ENCODE assay signal across 8 mouse cellular contexts in genomic region chr5:123227762-123228523, GRCm38 (mm10). TPM values are rescaled to one million over a fixed set of nuclear protein-coding genes. Genes with fewer than 3 reads are reported as not detected.
DNase-seq lines count a peak whose midpoint lies in the region; ATAC-seq and TF ChIP-seq lines count a peak whose summit lies in the region.

No protein-coding gene starts in this region.

- intact Hi-C loops in heart, postnatal 36 days (cut with DNase I), result no loop called here

- TF ChIP-seq CTCF in G1E (IDR thresholded peaks at IDR 0.05; ENCODE audit: low read depth, low read length), result no peak
- no peak for TF ChIP-seq CTCF in layer of hippocampus, adult 2 months (conservative IDR thresholded peaks at IDR 0.05)
- TF ChIP-seq CTCF in lung, embryonic 14.5 days (IDR thresholded peaks at IDR 0.05; ENCODE audit: low read depth), result no peak
- TF ChIP-seq CTCF in olfactory bulb, adult 2 months (IDR thresholded peaks at IDR 0.05; ENCODE audit: insufficient read depth, low read depth, low read length), result no peak
- TF ChIP-seq CTCF in thymus, adult 2 months (IDR thresholded peaks at IDR 0.05; ENCODE audit: borderline replicate concordance, control insufficient read depth, extremely low read depth, insufficient read depth, low read length, poor library complexity), result 0 out of 2 replicates have a peak, but pooled peaks have one; percentile 31

- DNase-seq in G1E (ENCODE audit: low spot score), result peak; percentile 80
- DNase-seq in cerebellum, adult 18-20 months, result peak; percentile 96 to 97
- DNase-seq in heart, postnatal 36 days, result peak; percentile 92 to 94
- DNase-seq in layer of hippocampus, adult 2 months (ENCODE audit: low spot score in 2 of 2), result peak; percentile 96 to 98
- peak; percentile 98 for DNase-seq in lung, embryonic 14.5 days
- peak; percentile 93 for DNase-seq in thymus, adult 2 months

- ATAC-seq in G1E (ENCODE audit: extremely low read depth, insufficient number of reproducible peaks, low FRiP score, poor library complexity, severe bottlenecking), result peak; percentile 60
- peak; percentile 87 for ATAC-seq in forebrain, embryonic 16.5 days
- ATAC-seq in lung, embryonic 14.5 days (ENCODE audit: insufficient read depth), result peak; percentile 86

- H3K4me1 ChIP-seq in G1E (ENCODE audit: insufficient read depth, low read depth, low read length), result peaks cover 22% of the 10 kb centered on the region
- peaks cover 14% of the 10 kb centered on the region for H3K4me1 ChIP-seq in forebrain, embryonic 16.5 days (replicated peaks; ENCODE audit: control insufficient read depth, insufficient read depth, low read length)
- peaks cover 4% of the 10 kb centered on the region; the same call in 1 of the 2 replicates for H3K4me1 ChIP-seq in lung, embryonic 14.5 days (ENCODE audit: insufficient read depth)
- H3K4me1 ChIP-seq in olfactory bulb, adult 2 months (ENCODE audit: control insufficient read depth, insufficient read depth, low read length), result peaks cover 8% of the 10 kb centered on the region; the same call in 1 of the 2 replicates
- 0 out of 2 replicates have a peak, but pooled peaks cover 6% of the 10 kb centered on the region for H3K4me1 ChIP-seq in thymus, adult 2 months (replicated peaks; ENCODE audit: control insufficient read depth, insufficient read depth, low read length)

- H3K27me3 ChIP-seq in G1E (ENCODE audit: insufficient read depth, low read length), result no peaks in the 10 kb centered on the region
- H3K27me3 ChIP-seq in forebrain, embryonic 16.5 days (replicated peaks; ENCODE audit: control insufficient read depth, insufficient read depth, low read length), result no peaks in the 10 kb centered on the region
- no peaks in the 10 kb centered on the region for H3K27me3 ChIP-seq in lung, embryonic 14.5 days (ENCODE audit: insufficient read depth, low read length)
- no peaks in the 10 kb centered on the region for H3K27me3 ChIP-seq in thymus, adult 2 months (ENCODE audit: control insufficient read depth, insufficient read depth, low read length)

- peak overlapping the region; percentile 86 for H3K4me3 ChIP-seq in G1E (ENCODE audit: low read depth, low read length)
- peak overlapping the region; percentile 88 for H3K4me3 ChIP-seq in forebrain, embryonic 16.5 days (replicated peaks; ENCODE audit: low read length)
- peak overlapping the region; percentile 94 for H3K4me3 ChIP-seq in layer of hippocampus, adult 2 months
- H3K4me3 ChIP-seq in lung, embryonic 14.5 days (ENCODE audit: low read depth, low read length), result peak overlapping the region; percentile 81
- H3K4me3 ChIP-seq in olfactory bulb, adult 2 months (ENCODE audit: insufficient read depth, low read depth, low read length), result peak overlapping the region; percentile 99
- peak overlapping the region; percentile 90 for H3K4me3 ChIP-seq in thymus, adult 2 months (ENCODE audit: control insufficient read depth, insufficient read depth, low read length)

- H3K9me3 ChIP-seq in G1E (replicated peaks), result no peaks in the 10 kb centered on the region
- H3K9me3 ChIP-seq in forebrain, embryonic 16.5 days (ENCODE audit: control insufficient read depth, low read length), result no peaks in the 10 kb centered on the region
- no peaks in the 10 kb centered on the region for H3K9me3 ChIP-seq in lung, embryonic 14.5 days (ENCODE audit: low read depth, low read length)

- TF ChIP-seq POLR2A in olfactory bulb, adult 2 months (IDR thresholded peaks at IDR 0.05; ENCODE audit: insufficient read depth, low read depth, low read length), result no peak; the same call in 1 of the 2 replicates
- TF ChIP-seq POLR2A in thymus, adult 2 months (IDR thresholded peaks at IDR 0.05; ENCODE audit: control insufficient read depth, extremely low read depth, insufficient read depth, low read length, poor library complexity), result peak; percentile 46; the same call in 1 of the 2 replicates

- peak overlapping the region; percentile 79 for H3K4me2 ChIP-seq in forebrain, embryonic 16.5 days (ENCODE audit: low read length)
- peak overlapping the region; percentile 88 for H3K4me2 ChIP-seq in lung, embryonic 14.5 days

- WGBS in forebrain, embryonic 16.5 days, result 3% methylated on average over 42 of the region's 42 CpGs
- WGBS in lung, embryonic 14.5 days, result 2% methylated on average over 42 of the region's 42 CpGs
- 2% methylated on average over 42 of the region's 42 CpGs for WGBS in olfactory bulb, adult 2 months
- 3% methylated on average over 42 of the region's 42 CpGs for WGBS in thymus, adult 2 months

- H3K9ac ChIP-seq in forebrain, embryonic 16.5 days (replicated peaks; ENCODE audit: low read depth, low read length), result peak overlapping the region; percentile 87
- peak overlapping the region; percentile 83 for H3K9ac ChIP-seq in lung, embryonic 14.5 days

- peaks cover 29% of the 10 kb centered on the region for H3K36me3 ChIP-seq in G1E (replicated peaks)
- H3K36me3 ChIP-seq in forebrain, embryonic 16.5 days (ENCODE audit: control insufficient read depth, insufficient read depth), result no peaks in the 10 kb centered on the region
- 0 out of 2 replicates have a peak, but pooled peaks cover 4% of the 10 kb centered on the region for H3K36me3 ChIP-seq in lung, embryonic 14.5 days (ENCODE audit: insufficient read depth)
- H3K36me3 ChIP-seq in thymus, adult 2 months (ENCODE audit: control insufficient read depth, insufficient read depth, low read length), result no peaks in the 10 kb centered on the region

- H3K27ac ChIP-seq in forebrain, embryonic 16.5 days (ENCODE audit: low read length), result no peak overlapping the region
- peak overlapping the region; percentile 86 for H3K27ac ChIP-seq in layer of hippocampus, adult 2 months
- H3K27ac ChIP-seq in lung, embryonic 14.5 days (ENCODE audit: low read depth), result no peak overlapping the region
- H3K27ac ChIP-seq in olfactory bulb, adult 2 months (ENCODE audit: insufficient read depth, low read depth, low read length), result peak overlapping the region; percentile 71; the same call in 1 of the 2 replicates
- no peak overlapping the region for H3K27ac ChIP-seq in thymus, adult 2 months (ENCODE audit: control insufficient read depth, insufficient read depth, low read length)

RNA-seq across cellular contexts. Expression of gene Wdr66, which starts 24.0 kb away (rescaled TPM):
- total RNA-seq in G1E (2014; fragmentation: Nextera tagmentation), result not detected in 2 replicates
- total RNA-seq in G1E (2017), result 0.12 and 0.44 TPM in 2 replicates
- not detected in 2 replicates for polyA plus RNA-seq in G1E (2012)
- polyA plus RNA-seq in forebrain, embryonic 16.5 days (2015; fragmentation: Nextera tagmentation; extraction: Ambion mirVana), result 1.5 and 1.9 TPM in 2 replicates
- 1 to 10 TPM in 1 of 2 experiments, under 1 TPM in 1; 0.97 to 1.4 TPM for total RNA-seq in heart, postnatal 36 days (2021)
- total RNA-seq in layer of hippocampus, adult 2 months (2021), result 1 to 10 TPM; 4.5 to 5.6 TPM
- 0.57 and 0.78 TPM in 2 replicates for polyA plus RNA-seq in lung, embryonic 14.5 days (2014; fragmentation: Nextera tagmentation; extraction: Ambion mirVana)
- not detected in 2 replicates for polyA plus RNA-seq in olfactory bulb, adult 2 months (2012; ENCODE audit: insufficient read depth, insufficient read length, low replicate concordance, missing spikeins)
- polyA plus RNA-seq in thymus, adult 2 months (2012; rRNA removed), result 2.2 and 2.4 TPM in 2 replicates

RNA-seq across cellular contexts. Expression of gene Hpd, which starts 45.4 kb away (rescaled TPM):
- total RNA-seq in G1E (2014; fragmentation: Nextera tagmentation) (not detected in 2 replicates), G1E (2017) (not detected in 2 replicates)
- polyA plus RNA-seq in G1E (2012), result not detected in 2 replicates
- not detected in 2 replicates for polyA plus RNA-seq in forebrain, embryonic 16.5 days (2015; fragmentation: Nextera tagmentation; extraction: Ambion mirVana)
- total RNA-seq in heart, postnatal 36 days (2021), result not detected
- not detected for total RNA-seq in layer of hippocampus, adult 2 months (2021)
- not detected in 2 replicates for polyA plus RNA-seq in lung, embryonic 14.5 days (2014; fragmentation: Nextera tagmentation; extraction: Ambion mirVana)
- polyA plus RNA-seq in olfactory bulb, adult 2 months (2012; ENCODE audit: insufficient read depth, insufficient read length, low replicate concordance, missing spikeins), result not detected in 2 replicates
- 1.5 and 6.0 TPM in 2 replicates for polyA plus RNA-seq in thymus, adult 2 months (2012; rRNA removed)

RNA-seq across cellular contexts. Expression of gene Psmd9, which starts 58.7 kb away (rescaled TPM):
- total RNA-seq in G1E (2014; fragmentation: Nextera tagmentation) (11.6 and 24.2 TPM in 2 replicates), G1E (2017) (22.8 and 25.4 TPM in 2 replicates)
- polyA plus RNA-seq in G1E (2012), result 50.1 and 65.2 TPM in 2 replicates
- polyA plus RNA-seq in forebrain, embryonic 16.5 days (2015; fragmentation: Nextera tagmentation; extraction: Ambion mirVana), result 83.1 and 86.0 TPM in 2 replicates
- 10 to 100 TPM; 14.1 to 18.3 TPM for total RNA-seq in heart, postnatal 36 days (2021)
- 10 to 100 TPM; 27.8 to 30.4 TPM for total RNA-seq in layer of hippocampus, adult 2 months (2021)
- polyA plus RNA-seq in lung, embryonic 14.5 days (2014; fragmentation: Nextera tagmentation; extraction: Ambion mirVana), result 70.9 and 81.7 TPM in 2 replicates
- not detected in 2 replicates for polyA plus RNA-seq in olfactory bulb, adult 2 months (2012; ENCODE audit: insufficient read depth, insufficient read length, low replicate concordance, missing spikeins)
- 32.7 and 34.7 TPM in 2 replicates for polyA plus RNA-seq in thymus, adult 2 months (2012; rRNA removed)

Comparison
In these comparisons a context has a peak if more than half of its experiments do, and no peak if none do; other contexts are left out.
1. H3K27ac ChIP-seq: peak in layer of hippocampus, adult 2 months (single experiment) and olfactory bulb, adult 2 months (single experiment); none in forebrain, embryonic 16.5 days (single experiment), lung, embryonic 14.5 days (single experiment) and thymus, adult 2 months (single experiment).
2. Peak in every context shown above with its lines, with median percentiles within 50 percentile points of each other: ATAC-seq, DNase-seq and H3K4me3 ChIP-seq.